Mouse (Mus musculus): ENCODE results near the gene Aasdh.
A peak's percentile ranks its signal among the peaks of the same experiment; 100 is the strongest.

Aasdh gene

GRCm38 (mm10) chr5:76910807-76911206 is 5.5 kb upstream of the Aasdh start:
- DNase-seq = no peak

- DNase-seq = no peak
Measured at GRCm38 (mm10) chr5:76906155-76906499, 813 bp upstream of the Aasdh start.

- DNase-seq = no peak
Measured at GRCm38 (mm10) chr5:76904713-76905404, 455 bp downstream of the Aasdh start.

GRCm38 (mm10) chr5:76902131-76902530 is 3.2 kb downstream of the Aasdh start:
- DNase-seq = no peak

GRCm38 (mm10) chr5:76893084-76893483 is 12.2 kb downstream of the Aasdh start:
- no peak for DNase-seq

GRCm38 (mm10) chr5:76892608-76893007 is 12.7 kb downstream of the Aasdh start:
- DNase-seq = no peak

- no peak for DNase-seq
Measured at GRCm38 (mm10) chr5:76887011-76887410, 18.3 kb downstream of the Aasdh start.

GRCm38 (mm10) chr5:76884107-76884506 is 21.2 kb downstream of the Aasdh start:
- no peak for DNase-seq

GRCm38 (mm10) chr5:76876106-76876758 is 29.1 kb downstream of the Aasdh start:
- no peak for DNase-seq

- no peak for DNase-seq
Measured at GRCm38 (mm10) chr5:76869553-76869952, 35.8 kb downstream of the Aasdh start.

GRCm38 (mm10) chr5:76868693-76869286 is 36.5 kb downstream of the Aasdh start:
- peak; percentile 43 to 53 for DNase-seq

- no peak for DNase-seq
Measured at GRCm38 (mm10) chr5:76866819-76867218, 38.5 kb downstream of the Aasdh start.

- DNase-seq = no peak
Measured at GRCm38 (mm10) chr5:76858444-76858843, 46.9 kb downstream of the Aasdh start.

- DNase-seq = no peak
Measured at GRCm38 (mm10) chr5:76857103-76858015, 48.0 kb downstream of the Aasdh start.

- no peak for DNase-seq
Measured at GRCm38 (mm10) chr5:76855829-76856600, 49.3 kb downstream of the Aasdh start.

- peak; percentile 73 to 78 for DNase-seq
Measured at GRCm38 (mm10) chr5:76853549-76853948, 51.8 kb downstream of the Aasdh start.

GRCm38 (mm10) chr5:76851316-76851715 is 54.0 kb downstream of the Aasdh start:
- DNase-seq = no peak

- DNase-seq = no peak
Measured at GRCm38 (mm10) chr5:76847106-76847505, 58.2 kb downstream of the Aasdh start.

- no peak for DNase-seq
Measured at GRCm38 (mm10) chr5:76844618-76845186, 60.6 kb downstream of the Aasdh start.

GRCm38 (mm10) chr5:76843851-76844419 is 61.4 kb downstream of the Aasdh start:
- DNase-seq = no peak

- DNase-seq = peak; percentile 49 to 55
Measured at GRCm38 (mm10) chr5:76843448-76843847, 61.9 kb downstream of the Aasdh start.

- DNase-seq = no peak
Measured at GRCm38 (mm10) chr5:76841859-76842258, 63.5 kb downstream of the Aasdh start.
